Mouse (Mus musculus) telencephalon, adult 2 months (tissue): ENCODE measurements at regions not wholly inside any gene's neighbourhood (a gene's known extent, or its start where the extent isn't known, plus 50 kb on each side); places are given as distances from the start of the nearest gene placed in this dataset.

ENCODE experiments used
- DNase-seq: peaks from one replicate; pipeline ENCODE4 v3.0.0-alpha.2; 2011; ENCODE audit warnings: low read depth, low spot score

DNA sequence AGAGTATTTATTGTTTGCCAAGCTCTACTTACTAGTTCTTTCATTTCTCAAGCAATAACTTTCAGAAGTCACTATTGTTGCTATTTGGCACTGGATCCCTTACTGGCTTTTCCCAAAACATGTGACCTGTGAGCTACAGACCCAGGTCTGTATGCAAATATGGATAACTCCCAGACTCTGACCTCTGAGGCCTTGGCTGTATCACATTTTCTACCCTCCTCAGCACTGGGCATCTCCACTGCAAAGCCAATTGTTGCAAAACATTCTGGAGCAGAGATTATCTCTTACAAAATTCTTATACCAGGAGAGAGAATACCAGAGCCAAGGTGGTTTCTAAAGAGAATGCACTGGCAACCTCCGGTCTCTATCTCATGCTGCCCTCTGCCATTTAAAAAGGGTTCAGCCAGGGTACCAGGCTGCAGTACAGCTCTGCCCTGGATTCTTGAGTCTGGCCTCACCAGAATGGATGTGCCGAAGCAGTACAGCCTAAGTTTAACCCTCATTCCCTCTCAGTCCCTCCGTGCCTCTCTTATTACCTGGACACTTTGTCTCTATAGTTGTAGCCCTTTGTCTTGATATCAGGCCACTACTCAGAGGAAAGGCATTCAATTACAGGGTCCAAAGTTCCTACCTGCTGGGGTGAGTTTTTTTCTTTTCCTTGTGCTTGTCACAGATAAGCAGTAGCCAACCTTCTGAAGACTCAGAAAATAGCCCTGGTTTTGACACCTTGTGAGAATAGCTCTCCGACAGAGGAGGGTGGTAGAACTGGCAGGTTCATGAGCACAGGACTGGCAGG is 101.2 kb upstream of the Vwc2 start:
- no peak for DNase-seq

DNA sequence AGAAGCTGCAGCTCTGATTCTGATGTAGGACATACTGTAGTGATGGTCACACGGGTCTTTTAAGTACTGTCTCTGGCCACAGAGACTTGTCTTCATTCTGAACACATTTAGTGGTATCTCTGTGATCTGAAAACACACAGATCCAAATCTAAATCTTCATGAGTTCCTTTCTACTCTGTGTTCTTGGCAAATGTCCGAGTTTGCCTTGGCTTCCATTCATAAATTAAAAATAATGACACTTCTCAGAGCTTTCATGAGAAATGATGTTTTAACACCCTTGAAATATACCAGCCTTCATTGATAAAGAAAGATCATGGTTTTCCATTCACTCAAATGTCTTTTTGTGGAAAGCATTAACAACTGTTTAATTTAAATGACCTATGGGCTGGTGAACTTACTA is 100.4 kb upstream of the Vwc2 start:
- no peak for DNase-seq

DNA sequence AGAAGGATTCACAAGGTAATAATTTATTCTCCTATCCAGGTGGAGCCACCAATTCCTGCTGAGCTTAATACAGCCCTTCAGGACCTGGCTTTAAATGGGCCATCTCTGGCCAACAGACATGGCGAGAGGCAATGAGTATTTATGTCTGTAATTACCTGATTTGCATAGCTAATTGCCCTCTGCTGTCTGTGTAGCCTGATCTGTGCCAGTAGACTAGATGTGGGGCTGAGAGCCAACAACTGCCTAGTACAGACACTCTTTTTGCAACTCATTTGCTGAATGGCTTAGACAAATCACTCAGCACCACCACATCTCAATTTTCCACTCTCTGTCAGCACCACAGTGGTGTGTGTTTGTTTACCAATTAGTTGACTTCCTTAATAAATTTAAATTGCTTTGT is 99.9 kb upstream of the Vwc2 start:
- peak; percentile 32 for DNase-seq

DNA sequence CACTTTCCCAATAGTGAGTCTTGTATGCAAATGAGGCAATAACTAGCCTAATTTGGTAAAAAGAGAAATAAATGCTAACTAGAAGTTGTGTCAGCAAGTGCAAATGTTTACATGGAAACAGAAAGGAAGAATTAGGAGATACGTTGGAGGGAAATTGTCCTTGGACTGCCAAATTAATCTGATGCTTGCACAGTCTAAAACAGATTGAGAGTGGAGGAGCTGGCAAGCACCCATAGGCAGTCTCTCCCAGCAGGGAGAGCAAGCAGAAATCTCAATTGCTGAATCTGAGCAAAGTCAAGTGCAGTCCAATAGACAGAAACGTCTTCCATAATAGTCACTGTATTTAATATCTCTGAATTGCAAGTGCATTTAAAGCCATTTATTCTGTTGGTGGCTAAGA is 99.5 kb upstream of the Vwc2 start:
- DNase-seq, result peak; percentile 40

DNA sequence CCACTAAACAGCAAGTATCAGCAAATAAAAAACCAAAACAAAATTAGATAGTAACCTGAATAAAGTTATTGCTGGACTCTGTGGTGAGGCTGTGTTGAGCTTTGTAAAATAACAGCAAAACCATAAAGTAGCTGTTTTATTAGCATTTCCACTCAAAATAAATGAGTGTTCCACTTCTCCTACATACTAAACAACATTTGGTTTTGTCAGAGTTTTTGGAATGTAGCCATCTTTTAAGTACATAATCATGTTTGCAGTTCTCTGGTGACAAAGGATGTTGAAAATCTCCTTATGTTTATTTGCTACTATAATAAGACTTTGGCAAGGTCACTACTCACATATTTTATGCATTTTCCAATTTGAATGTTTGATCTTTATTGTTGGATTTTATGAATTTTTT is 85.2 kb upstream of the Vwc2 start:
- no peak for DNase-seq
